Mouse (Mus musculus) E14TG2a.4 (cell line): ENCODE measurements at regions not wholly inside any gene's neighbourhood (a gene's known extent, or its start where the extent isn't known, plus 50 kb on each side); places are given as distances from the start of the nearest gene placed in this dataset.
A peak's percentile ranks its signal among the peaks of the same experiment; 100 is the strongest.

ENCODE experiments used
- CTCF ChIP-seq: conservative IDR thresholded peaks from 2 replicates; pipeline ENCODE4 v1.5.1; 2014; ENCODE audit warnings: low read length
- NANOG ChIP-seq: IDR thresholded peaks from 2 replicates; pipeline ENCODE4 v1.6.1; 2014; ENCODE audit warnings: borderline replicate concordance, low read length, mixed read lengths

GRCm38 (mm10) chr3:51115921-51116320, 108.3 kb upstream of the Noct start:
- no peak for TF ChIP-seq CTCF
- TF ChIP-seq NANOG, result peak; percentile 18; the same call in 1 of the 2 replicates
